ENCODE assay signal across 8 mouse cellular contexts in the genomic region with DNA sequence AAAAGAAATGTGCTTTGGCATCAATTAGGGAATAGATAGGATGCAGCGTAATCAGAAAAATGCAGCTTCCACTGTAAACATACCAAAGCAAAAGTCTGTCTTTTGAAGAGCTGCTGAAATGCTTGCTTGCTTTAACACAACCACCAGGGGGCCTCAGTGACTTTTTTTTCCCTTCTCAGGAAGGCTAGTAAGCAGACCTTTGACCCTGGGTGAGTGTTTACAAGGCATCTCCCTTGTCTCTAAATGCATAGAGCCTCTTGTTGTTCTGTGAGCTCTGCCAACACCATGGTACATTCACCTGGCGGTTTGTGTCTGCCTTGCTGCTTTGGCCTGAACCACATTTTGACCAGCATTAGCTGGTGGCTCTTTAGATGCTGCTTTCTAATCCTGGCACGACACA.
DNase-seq lines count a peak whose midpoint lies in the region; ATAC-seq lines count a peak whose summit lies in the region.

No protein-coding gene starts in this region.

- peak; percentile 54 for DNase-seq in hindbrain, embryonic 10.5 days (ENCODE audit: low spot score)
- DNase-seq in 3T3-L1 (ENCODE audit: low read depth, low spot score) (peak; percentile 43), R1 (ENCODE audit: low read depth, low spot score) (peak; percentile 70)
- peak; percentile 67 for DNase-seq in embryo, embryonic 9.5 days (ENCODE audit: extremely low spot score)
- DNase-seq in large intestine, adult 2 months (ENCODE audit: low read depth, low spot score): peak; percentile 16
- DNase-seq in retina, embryonic 14.5 days (ENCODE audit: low spot score): peak; percentile 83
- no peak for DNase-seq in heart, embryonic 10.5 days (ENCODE audit: low spot score)

- H3K4me1 ChIP-seq in hindbrain, embryonic 10.5 days (replicated peaks): 0 out of 2 replicates have a peak, but pooled peaks cover 2% of the 10 kb centered on the region
- H3K4me1 ChIP-seq in hindbrain, embryonic 12.5 days: no peaks in the 10 kb centered on the region
- no peaks in the 10 kb centered on the region for H3K4me1 ChIP-seq in heart, embryonic 10.5 days

- H3K27me3 ChIP-seq in hindbrain, embryonic 10.5 days (ENCODE audit: insufficient read depth, poor library complexity, severe bottlenecking): no peaks in the 10 kb centered on the region
- no peaks in the 10 kb centered on the region for H3K27me3 ChIP-seq in hindbrain, embryonic 12.5 days
- no peaks in the 10 kb centered on the region for H3K27me3 ChIP-seq in heart, embryonic 10.5 days (ENCODE audit: insufficient read depth, poor library complexity, severe bottlenecking)

- no peaks in the 10 kb centered on the region for H3K9me3 ChIP-seq in hindbrain, embryonic 10.5 days
- no peaks in the 10 kb centered on the region for H3K9me3 ChIP-seq in hindbrain, embryonic 12.5 days (replicated peaks)
- no peaks in the 10 kb centered on the region for H3K9me3 ChIP-seq in heart, embryonic 10.5 days

- H3K4me2 ChIP-seq in hindbrain, embryonic 12.5 days (replicated peaks): no peak overlapping the region

- H3K27ac ChIP-seq in hindbrain, embryonic 10.5 days: no peak overlapping the region
- H3K27ac ChIP-seq in hindbrain, embryonic 12.5 days: no peak overlapping the region
- H3K27ac ChIP-seq in heart, embryonic 10.5 days: no peak overlapping the region

- ATAC-seq in hindbrain, embryonic 12.5 days (ENCODE audit: low FRiP score): no peak

- no peak overlapping the region for H3K9ac ChIP-seq in hindbrain, embryonic 12.5 days

- H3K4me3 ChIP-seq in hindbrain, embryonic 10.5 days: no peak overlapping the region
- no peak overlapping the region for H3K4me3 ChIP-seq in hindbrain, embryonic 12.5 days
- H3K4me3 ChIP-seq in heart, embryonic 10.5 days: no peak overlapping the region

- WGBS in hindbrain, embryonic 10.5 days: 61% methylated on average over 3 of the region's 3 CpGs
- 51% methylated on average over 3 of the region's 3 CpGs for WGBS in hindbrain, embryonic 12.5 days
- 44% methylated on average over 3 of the region's 3 CpGs for WGBS in large intestine, adult 2 months
- 57% methylated on average over 3 of the region's 3 CpGs for WGBS in heart, embryonic 10.5 days

- H3K36me3 ChIP-seq in hindbrain, embryonic 10.5 days: no peaks in the 10 kb centered on the region
- no peaks in the 10 kb centered on the region for H3K36me3 ChIP-seq in hindbrain, embryonic 12.5 days
- H3K36me3 ChIP-seq in heart, embryonic 10.5 days: no peaks in the 10 kb centered on the region
